Mouse (Mus musculus) ovary, postnatal 14 days (tissue): ENCODE measurements around the gene Gm20696.

Experiments
- DNase-seq: peaks from one replicate; pipeline ENCODE4 v3.0.0; 2022; ENCODE audit warnings: low spot score

The Gm20696 gene

GRCm38 (mm10) chr6:99666318-99667171 lies at the start of gene Gm20696, which contains the start of gene Eif4e3:
Gm20696 (minus strand) TSS chr6:99666797.
Eif4e3 (minus strand) TSS chr6:99666771.
- DNase-seq = peak; percentile 43

- no peak for DNase-seq
These were observed 49.3 kb upstream of the Gm20696 start for GRCm38 (mm10) chr6:99715913-99716312.

DNA sequence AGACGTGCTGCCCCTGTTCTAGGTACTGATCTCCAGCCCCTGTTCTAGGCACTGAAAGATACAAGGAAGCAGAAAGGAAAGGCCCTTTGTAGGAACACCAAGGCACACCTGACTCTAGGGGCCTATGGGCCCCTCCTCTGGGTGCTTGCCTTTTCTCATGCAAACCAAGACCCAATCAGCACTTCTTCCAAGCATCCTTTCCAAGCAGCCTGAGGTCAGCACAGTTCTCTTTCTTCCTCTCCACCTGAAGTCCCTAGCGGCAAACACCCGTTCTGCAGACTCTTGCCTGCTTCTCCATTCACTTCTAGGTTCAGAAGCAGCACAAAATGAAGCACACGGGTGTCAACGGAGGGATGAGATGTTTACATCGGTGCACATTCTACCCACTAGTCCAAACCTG lies 48.6 kb upstream of the Gm20696 start:
- no peak for DNase-seq

- DNase-seq = no peak
These were observed 46.7 kb upstream of the Gm20696 start for GRCm38 (mm10) chr6:99713256-99713655.

GRCm38 (mm10) chr6:99711576-99712101 lies 45.0 kb upstream of the Gm20696 start:
- DNase-seq = no peak

DNA sequence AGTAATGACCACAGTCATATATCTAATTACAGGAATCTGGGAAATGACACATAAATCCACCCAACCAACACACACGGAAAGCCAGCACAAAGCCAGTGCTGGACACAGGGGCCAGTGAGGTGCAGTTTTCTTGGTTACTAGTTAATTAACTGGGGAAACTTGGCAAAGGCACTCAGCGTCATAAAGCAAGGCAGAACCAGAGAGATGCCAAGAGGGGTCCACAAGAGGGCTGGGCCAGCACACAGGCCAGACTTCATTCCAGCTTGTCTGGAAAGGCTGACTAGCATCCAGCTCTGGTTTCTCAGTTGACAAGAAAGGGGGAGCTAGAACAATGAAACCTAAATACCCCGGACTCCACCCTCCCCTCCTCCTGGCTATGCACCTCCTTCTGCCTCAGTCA lies 33.9 kb upstream of the Gm20696 start:
- no peak for DNase-seq

DNA sequence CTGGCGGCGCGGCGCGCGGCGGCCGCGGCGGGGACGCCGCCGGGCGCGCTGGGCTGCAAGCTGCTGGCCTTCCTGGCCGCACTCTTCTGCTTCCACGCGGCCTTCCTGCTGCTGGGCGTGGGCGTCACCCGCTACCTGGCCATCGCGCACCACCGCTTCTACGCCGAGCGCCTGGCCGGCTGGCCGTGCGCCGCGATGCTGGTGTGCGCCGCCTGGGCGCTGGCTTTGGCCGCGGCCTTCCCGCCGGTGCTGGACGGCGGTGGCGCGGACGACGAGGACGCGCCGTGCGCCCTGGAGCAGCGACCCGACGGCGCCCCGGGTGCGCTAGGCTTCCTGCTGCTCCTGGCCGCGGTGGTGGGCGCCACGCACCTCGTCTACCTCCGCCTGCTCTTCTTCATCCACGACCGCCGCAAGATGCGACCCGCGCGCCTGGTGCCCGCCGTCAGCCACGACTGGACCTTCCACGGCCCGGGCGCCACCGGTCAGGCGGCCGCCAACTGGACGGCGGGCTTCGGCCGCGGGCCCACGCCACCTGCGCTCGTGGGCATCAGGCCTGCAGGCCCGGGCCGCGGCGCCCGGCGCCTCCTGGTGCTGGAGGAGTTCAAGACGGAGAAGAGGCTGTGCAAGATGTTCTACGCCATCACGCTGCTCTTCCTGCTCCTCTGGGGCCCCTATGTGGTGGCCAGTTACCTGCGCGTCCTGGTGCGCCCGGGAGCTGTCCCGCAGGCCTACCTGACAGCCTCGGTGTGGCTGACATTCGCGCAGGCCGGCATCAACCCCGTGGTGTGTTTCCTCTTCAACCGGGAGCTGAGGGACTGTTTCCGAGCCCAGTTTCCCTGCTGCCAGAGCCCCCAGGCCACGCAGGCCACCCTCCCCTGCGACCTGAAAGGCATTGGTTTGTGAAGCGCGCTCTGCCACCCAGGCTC lies 26.6 kb upstream of the Gm20696 start:
- DNase-seq = no peak

DNA sequence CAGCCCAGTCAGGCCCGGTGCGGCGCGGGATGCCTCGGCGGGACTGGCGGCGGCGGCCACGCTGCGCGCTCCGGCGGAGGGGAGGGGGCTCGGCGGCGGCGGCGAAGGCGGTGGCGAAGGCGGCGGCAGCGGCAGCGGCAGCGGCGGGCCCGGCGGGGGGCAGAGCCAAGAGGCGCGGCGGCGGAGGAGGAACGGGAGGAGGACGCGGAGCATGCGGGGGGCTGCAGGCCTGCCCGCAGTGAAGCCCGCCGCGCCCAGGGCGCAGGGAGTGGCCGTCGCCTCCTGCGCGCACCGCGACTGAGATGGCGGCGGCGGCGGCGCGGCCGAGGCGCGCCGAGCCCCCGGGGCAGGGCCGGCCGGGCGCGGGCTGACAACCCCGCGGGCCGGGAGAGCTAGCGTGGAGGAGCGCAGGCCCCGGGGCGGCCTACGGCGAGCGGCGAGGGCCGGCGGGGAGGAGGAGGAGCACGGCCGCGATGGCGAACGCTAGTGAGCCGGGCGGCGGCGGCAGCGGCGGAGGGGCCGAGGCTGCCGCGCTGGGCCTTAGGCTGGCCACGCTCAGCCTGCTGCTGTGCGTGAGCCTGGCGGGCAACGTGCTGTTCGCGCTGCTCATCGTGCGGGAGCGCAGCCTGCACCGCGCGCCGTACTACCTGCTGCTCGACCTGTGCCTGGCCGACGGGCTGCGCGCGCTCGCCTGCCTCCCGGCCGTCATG lies 25.8 kb upstream of the Gm20696 start, which contains the start of gene Gpr27:
Gpr27 (plus strand) TSS at position 474 of the 710 bp plus-strand sequence.
- peak; percentile 22 for DNase-seq

DNA sequence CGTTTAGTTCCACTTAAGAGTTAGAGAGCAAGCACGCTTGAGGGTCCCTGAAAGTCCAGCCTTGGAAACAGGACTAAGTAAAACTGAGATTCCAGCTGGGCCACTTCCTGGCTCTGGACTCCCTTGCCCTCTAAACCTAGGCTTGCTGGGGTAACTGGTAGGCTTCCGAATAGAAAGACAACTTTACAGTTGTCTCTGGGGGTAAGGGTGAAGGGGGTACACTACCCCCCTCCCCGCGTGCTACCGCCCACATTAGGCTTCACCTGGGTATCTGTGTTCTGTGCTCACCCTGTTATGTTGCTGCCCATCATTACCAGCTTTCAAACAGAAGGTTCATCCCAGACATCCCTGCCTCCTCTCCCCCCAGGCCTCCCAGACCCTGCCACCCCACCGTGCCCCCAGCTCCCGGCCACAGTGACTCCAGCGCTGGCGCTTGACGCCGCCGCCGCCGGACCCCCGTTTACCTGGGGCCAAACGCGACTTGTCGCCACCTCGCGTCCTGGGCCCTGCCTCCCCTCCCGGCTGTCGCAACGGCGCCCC lies 25.1 kb upstream of the Gm20696 start:
- no peak for DNase-seq

DNA sequence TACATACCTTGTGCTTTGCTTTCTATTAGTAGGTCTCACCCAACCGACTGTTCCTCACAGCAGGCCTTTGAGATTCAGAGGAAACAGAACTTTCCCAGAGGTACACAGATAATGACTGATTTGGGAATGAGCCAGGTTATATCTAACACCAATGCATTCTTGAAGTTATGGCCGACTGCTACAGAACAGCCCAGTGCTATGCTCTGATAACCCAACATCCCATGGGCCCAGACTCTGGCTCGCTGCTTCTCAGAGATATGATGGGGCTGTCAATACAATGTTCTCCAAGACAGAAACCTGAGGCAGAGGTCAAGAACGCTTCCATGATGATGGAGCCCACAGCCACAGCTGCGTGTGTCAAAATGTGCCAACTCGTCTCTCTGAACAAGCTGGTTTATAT lies 21.9 kb upstream of the Gm20696 start:
- no peak for DNase-seq

- no peak for DNase-seq
These were observed 18.3 kb upstream of the Gm20696 start for GRCm38 (mm10) chr6:99684899-99685298.

- no peak for DNase-seq
These were observed 17.4 kb upstream of the Gm20696 start for GRCm38 (mm10) chr6:99683974-99684373.

GRCm38 (mm10) chr6:99678108-99678507 lies 11.5 kb upstream of the Gm20696 start:
- DNase-seq = no peak

DNA sequence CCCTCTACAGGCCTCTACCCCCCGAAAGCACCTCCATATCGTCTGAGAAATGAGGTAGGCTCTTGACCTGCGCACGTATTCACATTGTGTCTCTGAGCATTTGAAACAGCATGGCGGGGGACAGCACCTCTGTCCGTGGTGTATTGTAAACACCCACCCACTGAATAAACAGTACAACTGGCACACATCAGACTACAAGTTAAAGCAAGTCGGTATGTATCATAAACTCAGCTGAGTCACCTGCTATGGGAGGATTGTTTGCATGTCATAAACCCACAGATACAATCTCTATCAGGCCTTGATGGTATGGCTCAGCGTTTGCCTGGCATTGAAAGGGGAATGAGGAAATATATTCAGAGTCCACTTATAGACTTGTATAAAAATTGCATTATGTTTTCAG lies 10.7 kb upstream of the Gm20696 start:
- DNase-seq = no peak

DNA sequence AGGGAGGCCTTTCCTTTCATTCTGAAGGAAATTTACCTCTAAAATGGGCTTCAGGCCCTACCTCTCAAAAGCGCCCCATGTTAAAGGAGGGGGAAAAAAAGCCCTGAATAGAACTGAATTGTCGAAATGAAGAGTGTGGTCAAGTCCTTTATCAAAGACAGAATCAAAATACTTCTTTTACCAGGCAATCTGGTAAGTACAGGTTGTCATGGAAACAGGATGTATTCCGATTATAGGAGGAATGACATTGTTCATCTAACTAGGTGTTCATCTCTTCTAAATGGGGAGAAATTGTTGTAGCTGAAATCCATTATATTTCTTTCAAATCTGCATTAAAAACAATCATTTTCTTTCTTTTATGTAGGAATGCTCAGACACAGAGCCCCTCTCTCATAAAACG lies 7.9 kb upstream of the Gm20696 start:
- DNase-seq = no peak

GRCm38 (mm10) chr6:99671768-99672167 lies 5.2 kb upstream of the Gm20696 start:
- DNase-seq = no peak

DNA sequence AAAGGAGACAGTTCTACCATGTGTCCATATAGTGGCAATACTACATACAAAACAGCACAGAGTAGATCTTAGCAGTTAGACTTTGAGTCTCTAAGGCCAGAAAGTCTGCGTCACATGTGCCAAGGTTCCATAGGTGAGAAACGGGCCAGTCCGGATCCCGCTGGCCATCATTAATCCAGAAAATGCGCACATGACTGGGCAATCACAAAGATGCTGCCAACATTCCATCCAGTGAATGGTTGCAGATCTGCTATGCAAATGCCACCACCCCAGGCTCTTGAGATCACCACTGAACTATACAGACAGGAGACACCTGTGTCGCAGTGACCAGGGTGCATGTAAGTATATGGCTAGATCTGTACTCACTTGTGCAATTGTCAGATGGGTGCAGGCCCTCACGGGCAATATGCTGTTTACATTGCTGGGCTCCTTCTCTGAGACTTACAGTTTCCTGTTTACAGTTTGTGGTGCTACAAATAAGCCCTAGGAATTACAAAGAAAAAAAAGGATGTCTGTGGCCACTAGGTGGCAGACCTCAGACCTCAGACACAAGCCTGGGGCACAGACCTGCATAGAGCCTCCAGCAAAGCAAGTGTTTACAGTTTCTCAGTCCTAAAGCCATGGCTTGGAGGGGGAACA lies 4.0 kb upstream of the Gm20696 start:
- peak; percentile 35 for DNase-seq

DNA sequence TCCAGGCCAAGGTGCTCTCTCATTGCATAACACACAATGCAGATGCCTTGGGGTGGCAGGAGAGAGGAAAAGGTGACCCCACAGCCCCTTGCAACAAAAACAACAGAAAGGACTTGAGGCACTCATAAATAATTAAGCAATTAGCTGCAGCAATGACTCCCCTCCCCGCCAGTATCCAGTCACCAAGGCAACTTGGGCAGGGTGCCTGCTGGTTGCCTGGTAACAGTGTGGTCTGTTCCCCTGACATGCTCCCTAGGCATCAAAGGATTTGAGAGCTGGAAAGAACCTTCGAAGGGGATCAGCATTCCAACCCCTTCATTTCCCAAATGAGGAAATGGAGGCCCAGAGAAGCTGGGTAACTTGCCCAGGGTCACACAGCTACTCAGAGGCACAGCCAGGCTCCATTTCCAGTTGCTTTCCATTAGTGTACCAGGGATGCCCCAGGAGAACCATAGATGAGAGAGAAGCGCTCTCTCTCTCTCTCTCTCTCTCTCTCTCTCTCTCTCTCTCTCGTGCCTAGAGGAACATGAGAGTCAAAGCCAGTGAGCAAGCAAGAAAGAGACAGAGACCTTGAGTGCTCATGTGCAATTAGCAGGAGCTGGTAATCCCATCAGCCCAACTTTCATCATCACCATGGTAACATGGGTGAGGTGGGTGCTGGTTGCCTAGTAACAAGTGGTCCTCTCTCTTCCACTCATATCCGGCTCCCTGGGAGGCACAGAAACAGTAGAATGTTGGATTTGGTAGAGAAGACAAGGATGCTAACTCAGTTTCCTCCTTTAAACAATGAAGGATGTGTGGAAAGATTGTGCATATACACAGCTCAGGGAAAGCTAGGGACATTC lies 3.1 kb upstream of the Gm20696 start:
- no peak for DNase-seq

DNA sequence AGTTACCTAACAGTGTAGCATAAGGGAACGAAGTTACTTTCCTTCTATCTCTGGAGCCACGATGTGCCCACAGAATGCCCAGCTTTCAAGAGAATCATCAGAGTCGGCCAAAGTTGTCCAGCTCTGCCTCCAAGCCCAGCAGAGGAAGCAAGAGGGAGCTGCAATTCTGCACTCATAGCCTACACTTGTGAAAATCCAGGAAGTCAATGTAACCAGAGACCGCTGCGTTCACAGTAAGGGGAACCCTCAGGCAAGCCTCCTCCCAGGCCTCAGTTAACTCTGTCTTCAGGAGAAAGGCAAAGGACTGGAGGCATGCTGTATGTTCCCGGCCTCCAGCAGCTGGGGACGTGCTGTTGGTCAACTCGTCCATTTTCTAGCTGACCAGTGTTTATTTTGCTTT lies 693 bp upstream of the Gm20696 start:
- no peak for DNase-seq
